Comparison of ENCODE assay signal across 8 mouse cellular contexts in genomic region chr11:98586892-98587563, GRCm38 (mm10). TPM values are rescaled to one million over a fixed set of nuclear protein-coding genes. Genes with fewer than 3 reads are reported as not detected.
DNase-seq lines count a peak whose midpoint lies in the region; ATAC-seq lines count a peak whose summit lies in the region.

Ormdl3 (minus strand) TSS chr11:98587368.

- H3K36me3 ChIP-seq in heart, embryonic 13.5 days, result peaks cover 23% of the 10 kb centered on the region
- peaks cover 26% of the 10 kb centered on the region for H3K36me3 ChIP-seq in liver, embryonic 12.5 days
- peaks cover 14% of the 10 kb centered on the region for H3K36me3 ChIP-seq in stomach, embryonic 15.5 days

- no peaks in the 10 kb centered on the region for H3K27me3 ChIP-seq in heart, embryonic 13.5 days (replicated peaks)
- H3K27me3 ChIP-seq in liver, embryonic 12.5 days (replicated peaks), result peaks cover 6% of the 10 kb centered on the region; the same call in 1 of the 2 replicates
- H3K27me3 ChIP-seq in stomach, embryonic 15.5 days (replicated peaks), result no peaks in the 10 kb centered on the region

- H3K4me3 ChIP-seq in heart, embryonic 13.5 days, result peak within 1 kb of the TSS; percentile 73
- peak within 1 kb of the TSS; percentile 97 for H3K4me3 ChIP-seq in liver, embryonic 12.5 days
- peak within 1 kb of the TSS; percentile 80 for H3K4me3 ChIP-seq in stomach, embryonic 15.5 days (replicated peaks)

- peaks cover 80% of the 10 kb centered on the region for H3K4me1 ChIP-seq in heart, embryonic 13.5 days
- H3K4me1 ChIP-seq in liver, embryonic 12.5 days, result peaks cover 78% of the 10 kb centered on the region
- H3K4me1 ChIP-seq in stomach, embryonic 15.5 days, result peaks cover 40% of the 10 kb centered on the region

- H3K9me3 ChIP-seq in heart, embryonic 13.5 days, result no peaks in the 10 kb centered on the region
- no peaks in the 10 kb centered on the region for H3K9me3 ChIP-seq in liver, embryonic 12.5 days (replicated peaks)
- H3K9me3 ChIP-seq in stomach, embryonic 15.5 days, result no peaks in the 10 kb centered on the region

- WGBS in heart, embryonic 13.5 days, result under 1% methylated on average over 49 of the region's 49 CpGs
- WGBS in liver, embryonic 12.5 days (ENCODE audit: insufficient replicate concordance), result under 1% methylated on average over 49 of the region's 49 CpGs
- WGBS in stomach, embryonic 15.5 days, result under 1% methylated on average over 48 of the region's 49 CpGs

- H3K9ac ChIP-seq in heart, embryonic 13.5 days, result peak within 1 kb of the TSS; percentile 96
- peak within 1 kb of the TSS; percentile 95 for H3K9ac ChIP-seq in liver, embryonic 12.5 days
- H3K9ac ChIP-seq in stomach, embryonic 15.5 days, result peak within 1 kb of the TSS; percentile 67

- DNase-seq in CD4-positive helper T cell, adult 2 months (ENCODE audit: low read depth, low spot score), result peak; percentile 96
- DNase-seq in brain, embryonic 18.5 days (ENCODE audit: low read depth, low spot score), result peak; percentile 91
- DNase-seq in kidney, postnatal 10 days, result peak; percentile 100
- DNase-seq in natural killer cell, adult 2 months (ENCODE audit: low spot score in 2 of 2), result peak; percentile 93 to 95

- peak within 1 kb of the TSS; percentile 94 for H3K27ac ChIP-seq in heart, embryonic 13.5 days (replicated peaks)
- peak within 1 kb of the TSS; percentile 99 for H3K27ac ChIP-seq in liver, embryonic 12.5 days
- peak within 1 kb of the TSS; percentile 93 for H3K27ac ChIP-seq in stomach, embryonic 15.5 days

- peak within 1 kb of the TSS; percentile 94 for H3K4me2 ChIP-seq in heart, embryonic 13.5 days
- peak within 1 kb of the TSS; percentile 96 for H3K4me2 ChIP-seq in liver, embryonic 12.5 days
- peak within 1 kb of the TSS; percentile 91 for H3K4me2 ChIP-seq in stomach, embryonic 15.5 days

- peak; percentile 60 for ATAC-seq in erythroid progenitor cell, adult 5-6 weeks (replicated peaks; ENCODE audit: low FRiP score, poor library complexity, severe bottlenecking)
- peak; percentile 78 for ATAC-seq in heart, embryonic 13.5 days (ENCODE audit: extremely low read depth, insufficient number of reproducible peaks, low FRiP score, low TSS enrichment)
- peak; percentile 71 for ATAC-seq in liver, embryonic 12.5 days
- ATAC-seq in stomach, embryonic 15.5 days (ENCODE audit: insufficient read depth, low FRiP score, low read depth), result peak; percentile 90

RNA-seq across cellular contexts. Expression of gene Ormdl3, which starts in this region (rescaled TPM):
- total RNA-seq in erythroid progenitor cell, adult 5-6 weeks (2015; ENCODE audit: low replicate concordance), result 54.5 and 58.4 TPM in 2 replicates
- 68.6 and 79.1 TPM in 2 replicates for total RNA-seq in erythroid progenitor cell, adult 5-6 weeks (2017; ENCODE audit: low replicate concordance)
- polyA plus RNA-seq in heart, embryonic 13.5 days (2015; fragmentation: Nextera tagmentation; extraction: Ambion mirVana), result 63.4 and 76.8 TPM in 2 replicates
- 44.2 and 44.3 TPM in 2 replicates for polyA plus RNA-seq in liver, embryonic 12.5 days (2016; fragmentation: Nextera tagmentation; extraction: Ambion mirVana)
- polyA plus RNA-seq in stomach, embryonic 15.5 days (2015; fragmentation: Nextera tagmentation; extraction: Ambion mirVana), result 55.6 and 61.8 TPM in 2 replicates

Comparison
In these comparisons a context has a peak if more than half of its experiments do, and no peak if none do; other contexts are left out.
1. Peak in every context shown above with its lines: DNase-seq, ATAC-seq, H3K4me3 ChIP-seq and H3K27ac ChIP-seq.